In genomic region chr12:73862881-73863280, GRCm38 (mm10) we compare ENCODE assay signal across 28 mouse cellular contexts. TPM values are rescaled to one million over a fixed set of nuclear protein-coding genes. Genes with fewer than 3 reads are reported as not detected.
DNase-seq lines count a peak whose midpoint lies in the region; ATAC-seq and TF ChIP-seq lines count a peak whose summit lies in the region.
"Had no signal": no experiment of that assay in that cellular context is flagged by ENCODE, and none has a peak within 500 bp of the region (broad histone marks: within the 10 kb centered on the region; RNA-seq: fewer than 3 reads in every experiment).

No protein-coding gene starts in this region.

- TF ChIP-seq EP300 in heart, adult 2 months (IDR thresholded peaks at IDR 0.05; ENCODE audit: insufficient read depth, low read depth, low read length) = no peak

- no peaks in the 10 kb centered on the region for H3K79me2 ChIP-seq in heart, adult 2 months (replicated peaks; ENCODE audit: control insufficient read depth, insufficient read depth, low read length)

- H3K9ac ChIP-seq in heart, adult 2 months (ENCODE audit: low read depth, low read length) = no peak overlapping the region; the same call in 1 of the 2 replicates
- no peak overlapping the region for H3K9ac ChIP-seq in midbrain, embryonic 11.5 days (ENCODE audit: low read length)
- H3K9ac ChIP-seq in midbrain, embryonic 13.5 days (replicated peaks) = no peak overlapping the region
- H3K9ac ChIP-seq: embryonic facial prominence, embryonic 13.5 days; forebrain, postnatal 0 days; heart, embryonic 13.5 days; hindbrain, embryonic 12.5 days; intestine, embryonic 15.5 days; limb, embryonic 12.5 days; liver, embryonic 15.5 days; lung, embryonic 14.5 days; neural tube, embryonic 13.5 days; stomach, embryonic 15.5 days had no signal

- H3K9me3 ChIP-seq in midbrain, embryonic 11.5 days (ENCODE audit: control insufficient read depth, low read length) = no peaks in the 10 kb centered on the region
- H3K9me3 ChIP-seq in midbrain, embryonic 13.5 days = no peaks in the 10 kb centered on the region
- H3K9me3 ChIP-seq in forebrain, embryonic 10.5 days = no peaks in the 10 kb centered on the region
- H3K9me3 ChIP-seq: embryonic facial prominence, embryonic 13.5 days; heart, embryonic 13.5 days; hindbrain, embryonic 12.5 days; intestine, embryonic 15.5 days; limb, embryonic 12.5 days; liver, embryonic 15.5 days; neural tube, embryonic 13.5 days; stomach, embryonic 15.5 days had no signal

- no peak for ATAC-seq in midbrain, embryonic 11.5 days (ENCODE audit: low FRiP score)
- no peak for ATAC-seq in midbrain, embryonic 13.5 days
- ATAC-seq: forebrain, postnatal 0 days; hindbrain, postnatal 0 days; intestine, embryonic 15.5 days had no signal

- no peaks in the 10 kb centered on the region for H3K27me3 ChIP-seq in heart, adult 2 months (ENCODE audit: control insufficient read depth, insufficient read depth, low read length)
- H3K27me3 ChIP-seq in midbrain, embryonic 11.5 days (ENCODE audit: control insufficient read depth, insufficient read depth, low read length) = no peaks in the 10 kb centered on the region
- no peaks in the 10 kb centered on the region for H3K27me3 ChIP-seq in midbrain, embryonic 13.5 days
- H3K27me3 ChIP-seq in forebrain, embryonic 10.5 days (ENCODE audit: poor library complexity, severe bottlenecking) = no peaks in the 10 kb centered on the region
- H3K27me3 ChIP-seq: embryonic facial prominence, embryonic 13.5 days; heart, embryonic 13.5 days; hindbrain, embryonic 12.5 days; intestine, embryonic 15.5 days; limb, embryonic 12.5 days; liver, embryonic 15.5 days; neural tube, embryonic 13.5 days; stomach, embryonic 15.5 days had no signal

- no peak overlapping the region for H3K4me3 ChIP-seq in heart, adult 2 months
- no peak overlapping the region for H3K4me3 ChIP-seq in midbrain, embryonic 11.5 days (ENCODE audit: low read depth, low read length)
- no peak overlapping the region for H3K4me3 ChIP-seq in midbrain, embryonic 13.5 days (replicated peaks)
- H3K4me3 ChIP-seq in forebrain, embryonic 10.5 days = no peak overlapping the region
- H3K4me3 ChIP-seq: embryonic facial prominence, embryonic 13.5 days; heart, embryonic 13.5 days; hindbrain, embryonic 12.5 days; intestine, embryonic 15.5 days; limb, embryonic 12.5 days; liver, embryonic 15.5 days; neural tube, embryonic 13.5 days; stomach, embryonic 15.5 days had no signal

- peak; percentile 81 for DNase-seq in heart, adult 11 months
- no peak for DNase-seq in heart, adult 2 months
- peak; percentile 28 for DNase-seq in midbrain, embryonic 11.5 days (ENCODE audit: low spot score, missing footprints)
- DNase-seq in cerebellum, adult 9-11 months = peak; percentile 53
- DNase-seq in retina, embryonic 14.5 days (ENCODE audit: low spot score) = peak; percentile 46
- DNase-seq in forebrain, embryonic 10.5 days (ENCODE audit: extremely low spot score, low spot score) = no peak
- no peak for DNase-seq in right cerebral cortex, postnatal 10 days (ENCODE audit: low spot score in 2 of 2)
- DNase-seq: adrenal gland, postnatal 25 days; B cell, adult 2 months; forebrain, postnatal 0 days; gastrocnemius, postnatal 36 days; heart, postnatal 14 days; kidney, adult 8-10 months; kidney, postnatal 14 days; layer of hippocampus, adult 9-11 months; lung, embryonic 14.5 days; lung, postnatal 14 days; right cerebral cortex, postnatal 25 days had no signal

- H3K36me3 ChIP-seq in heart, adult 2 months (ENCODE audit: control insufficient read depth, insufficient read depth, low read length) = no peaks in the 10 kb centered on the region
- no peaks in the 10 kb centered on the region for H3K36me3 ChIP-seq in midbrain, embryonic 11.5 days (ENCODE audit: control insufficient read depth, insufficient read depth, low read length)
- H3K36me3 ChIP-seq in midbrain, embryonic 13.5 days = no peaks in the 10 kb centered on the region
- no peaks in the 10 kb centered on the region for H3K36me3 ChIP-seq in forebrain, embryonic 10.5 days (replicated peaks)
- H3K36me3 ChIP-seq: embryonic facial prominence, embryonic 13.5 days; heart, embryonic 13.5 days; hindbrain, embryonic 12.5 days; intestine, embryonic 15.5 days; limb, embryonic 12.5 days; liver, embryonic 15.5 days; neural tube, embryonic 13.5 days; stomach, embryonic 15.5 days had no signal

- no peak overlapping the region for H3K27ac ChIP-seq in heart, adult 2 months
- no peak overlapping the region for H3K27ac ChIP-seq in midbrain, embryonic 11.5 days (ENCODE audit: low read depth, low read length)
- no peak overlapping the region for H3K27ac ChIP-seq in midbrain, embryonic 13.5 days
- H3K27ac ChIP-seq in forebrain, embryonic 10.5 days = no peak overlapping the region
- H3K27ac ChIP-seq: embryonic facial prominence, embryonic 13.5 days; heart, embryonic 13.5 days; hindbrain, embryonic 12.5 days; hindbrain, postnatal 0 days; intestine, embryonic 15.5 days; limb, embryonic 12.5 days; liver, embryonic 15.5 days; neural tube, embryonic 13.5 days; stomach, embryonic 15.5 days had no signal

- intact Hi-C loops in heart, adult 2 months (cut with DNase I) = no loop called here

- no peak overlapping the region for H3K4me2 ChIP-seq in midbrain, embryonic 11.5 days
- H3K4me2 ChIP-seq in midbrain, embryonic 13.5 days (replicated peaks) = no peak overlapping the region
- H3K4me2 ChIP-seq: embryonic facial prominence, embryonic 13.5 days; heart, embryonic 13.5 days; hindbrain, embryonic 12.5 days; intestine, embryonic 15.5 days; limb, embryonic 12.5 days; liver, embryonic 15.5 days; lung, embryonic 14.5 days; neural tube, embryonic 13.5 days; stomach, embryonic 15.5 days had no signal

- WGBS in heart, adult 2 months = 52% methylated on average over 7 of the region's 7 CpGs
- 65% methylated on average over 7 of the region's 7 CpGs for WGBS in midbrain, embryonic 11.5 days
- WGBS in midbrain, embryonic 13.5 days = 64% methylated on average over 7 of the region's 7 CpGs
- WGBS in forebrain, embryonic 10.5 days = 83% methylated on average over 7 of the region's 7 CpGs

- no peak for TF ChIP-seq POLR2A in heart, adult 2 months (IDR thresholded peaks at IDR 0.05; ENCODE audit: insufficient read depth, low read depth, low read length)

- peaks cover 2% of the 10 kb centered on the region for H3K4me1 ChIP-seq in heart, adult 2 months (ENCODE audit: control insufficient read depth, insufficient read depth, low read length)
- H3K4me1 ChIP-seq in midbrain, embryonic 11.5 days (ENCODE audit: control insufficient read depth, insufficient read depth, low read length) = no peaks in the 10 kb centered on the region
- H3K4me1 ChIP-seq in midbrain, embryonic 13.5 days (replicated peaks) = 0 out of 2 replicates have a peak, but pooled peaks cover 5% of the 10 kb centered on the region
- H3K4me1 ChIP-seq in forebrain, embryonic 10.5 days = peaks cover 10% of the 10 kb centered on the region
- H3K4me1 ChIP-seq: hindbrain, embryonic 12.5 days; intestine, embryonic 15.5 days; limb, embryonic 12.5 days; neural tube, embryonic 13.5 days; stomach, embryonic 15.5 days had no signal

- TF ChIP-seq CTCF in heart, adult 2 months (IDR thresholded peaks at IDR 0.05) = no peak

RNA-seq across cellular contexts. Expression of gene Hif1a, which starts 38.3 kb away (rescaled TPM):
- 10 to 100 TPM; 45.3 to 45.7 TPM for total RNA-seq in heart, adult 2 months (2021)
- polyA plus RNA-seq in heart, adult 2 months (2012; rRNA removed) = 18.0 and 35.1 TPM in 2 replicates
- polyA plus RNA-seq in midbrain, embryonic 11.5 days (2014; fragmentation: Nextera tagmentation; extraction: Ambion mirVana) = 130 and 147 TPM in 2 replicates
- polyA plus RNA-seq in midbrain, embryonic 13.5 days (2015; fragmentation: Nextera tagmentation; extraction: Ambion mirVana) = 83.0 and 84.4 TPM in 2 replicates
- 80.7 and 86.3 TPM in 2 replicates for polyA plus RNA-seq in forebrain, embryonic 10.5 days (2016; fragmentation: Nextera tagmentation; extraction: Ambion mirVana)

Comparison
In these comparisons a context has a peak if more than half of its experiments do, and no peak if none do; other contexts are left out.
1. DNase-seq: peak in heart, adult 11 months (single experiment), midbrain, embryonic 11.5 days (single experiment), cerebellum, adult 9-11 months (single experiment) and retina, embryonic 14.5 days (single experiment); none in heart, adult 2 months (0 of 2), forebrain, embryonic 10.5 days (single experiment) and right cerebral cortex, postnatal 10 days (0 of 2).